Mouse (Mus musculus) lung, postnatal 0 days (tissue): ENCODE measurements around the gene Agtrap.

Source experiments
- CTCF ChIP-seq: IDR thresholded peaks from 2 replicates; pipeline ENCODE4 v1.5.1; 2016; ENCODE audit warnings: antibody characterized with exemption, mild to moderate bottlenecking
- EP300 ChIP-seq: IDR thresholded peaks from 2 replicates; pipeline ENCODE4 v1.6.1; 2016; ENCODE audit warnings: antibody characterized with exemption, mild to moderate bottlenecking, control low read depth

DNA sequence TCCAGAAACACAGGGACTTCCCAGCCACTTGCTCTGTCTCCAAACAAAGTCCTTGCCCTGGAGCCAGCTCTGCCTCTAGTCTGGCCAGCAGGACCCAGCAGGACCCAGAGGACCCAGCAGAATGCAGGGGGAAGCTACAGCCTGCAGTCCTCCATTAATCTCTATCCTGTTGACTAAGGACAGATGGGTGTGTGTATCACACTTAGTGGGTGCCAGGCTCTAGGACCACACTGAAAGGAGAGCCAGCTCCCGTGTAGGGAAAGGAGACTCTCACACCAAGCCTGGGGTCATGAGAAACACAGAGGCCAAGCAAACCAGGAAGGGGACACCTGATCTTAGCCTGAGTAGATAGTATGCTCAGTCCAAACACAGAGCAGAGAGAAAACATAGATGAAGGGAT lies 40.4 kb upstream of the Agtrap start:
- no peak for TF ChIP-seq EP300
- TF ChIP-seq CTCF, result no peak
